Mouse (Mus musculus): ENCODE data around the gene Iqschfp.

Iqschfp gene

DNA sequence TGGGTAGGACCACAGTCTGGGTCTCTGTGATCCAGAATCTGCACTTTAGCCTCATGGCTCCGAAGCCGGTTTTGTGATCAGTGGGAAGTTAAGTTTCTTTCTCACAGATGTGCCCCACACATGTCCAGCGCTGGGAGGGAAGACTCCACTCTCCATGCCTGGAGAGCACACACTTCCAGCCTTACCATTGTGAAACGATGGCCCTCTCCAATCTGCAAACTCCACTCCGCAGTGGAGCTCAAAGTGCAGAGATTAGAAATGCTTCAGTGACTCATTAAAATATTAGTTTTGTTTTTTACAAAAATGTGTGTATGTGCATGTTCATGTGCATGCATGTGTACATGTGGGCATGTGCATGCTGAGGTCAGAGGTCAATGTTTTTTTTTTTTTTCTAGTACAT is 626.6 kb downstream of the Iqschfp start:
- DNase-seq (ENCODE audit: low read depth, low spot score) = no peak

GRCm38 (mm10) chr3:68525361-68525878 is 633.4 kb downstream of the Iqschfp start:
- DNase-seq (ENCODE audit: low read depth, low spot score) = no peak

DNA sequence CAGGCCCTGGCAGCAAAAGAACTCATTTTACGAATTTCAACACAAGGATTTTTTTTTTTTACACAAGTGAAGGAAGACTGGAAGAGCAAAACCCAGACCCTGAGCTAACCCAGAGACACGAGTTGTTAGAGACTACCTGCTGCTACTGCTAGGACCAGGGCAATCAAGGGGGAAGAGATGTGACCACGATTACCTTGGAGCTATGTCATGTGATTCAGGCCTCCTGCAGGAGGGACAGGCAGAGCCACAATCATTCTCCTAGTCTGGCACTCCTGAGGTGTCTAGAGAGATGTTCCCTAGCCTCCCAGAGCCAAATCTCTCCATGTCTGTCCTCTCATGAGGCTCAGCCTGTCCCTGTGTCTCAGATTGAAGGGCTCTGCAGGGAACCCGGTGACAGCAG is 634.4 kb downstream of the Iqschfp start:
- DNase-seq (ENCODE audit: low read depth, low spot score) = no peak

GRCm38 (mm10) chr3:68527182-68527581 is 635.1 kb downstream of the Iqschfp start:
- no peak for DNase-seq (ENCODE audit: low read depth, low spot score)

DNA sequence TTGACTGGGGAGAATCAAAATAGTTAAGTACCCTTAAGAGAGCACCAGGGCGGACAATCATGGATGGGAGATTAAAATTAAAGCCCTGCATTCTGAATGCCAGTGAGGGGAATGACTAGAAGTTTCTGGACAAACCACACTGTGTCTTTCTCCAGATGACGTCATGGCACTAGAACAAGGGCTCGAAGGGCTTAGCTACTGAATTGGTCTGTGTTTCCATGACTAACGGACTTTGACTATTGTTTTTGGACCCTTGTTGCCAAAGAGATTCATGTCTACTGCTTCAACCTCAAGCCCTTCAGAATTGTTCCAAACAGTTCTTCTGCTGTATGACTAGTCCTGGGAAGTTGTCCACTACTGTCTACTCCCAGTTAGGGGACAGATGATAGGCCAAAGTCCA is 639.9 kb downstream of the Iqschfp start:
- no peak for DNase-seq (ENCODE audit: low read depth, low spot score)

DNA sequence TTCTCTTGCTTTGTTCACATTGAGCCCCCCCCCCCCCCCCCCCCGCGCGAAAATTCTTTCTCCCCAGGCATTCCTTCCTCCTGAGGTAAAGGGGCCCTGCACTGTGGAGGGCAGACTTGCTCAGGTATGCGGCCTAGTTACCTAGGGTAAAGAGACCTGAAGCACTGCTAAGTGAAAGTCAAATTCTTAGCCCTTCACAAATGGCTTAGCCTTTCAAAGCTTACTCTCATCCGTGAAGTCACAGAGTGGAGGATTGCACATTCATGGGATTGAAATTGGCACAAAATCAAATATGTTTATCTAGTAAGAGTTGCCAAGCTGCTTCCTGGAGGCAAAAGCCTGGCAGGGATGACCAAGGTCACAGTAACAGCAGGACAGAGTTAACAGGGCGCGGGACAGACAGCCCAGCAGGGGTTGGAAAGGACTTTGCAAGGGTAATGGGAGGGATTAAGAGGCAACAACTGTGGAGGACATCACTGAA is 642.6 kb downstream of the Iqschfp start:
- DNase-seq (ENCODE audit: low read depth, low spot score) = no peak

DNA sequence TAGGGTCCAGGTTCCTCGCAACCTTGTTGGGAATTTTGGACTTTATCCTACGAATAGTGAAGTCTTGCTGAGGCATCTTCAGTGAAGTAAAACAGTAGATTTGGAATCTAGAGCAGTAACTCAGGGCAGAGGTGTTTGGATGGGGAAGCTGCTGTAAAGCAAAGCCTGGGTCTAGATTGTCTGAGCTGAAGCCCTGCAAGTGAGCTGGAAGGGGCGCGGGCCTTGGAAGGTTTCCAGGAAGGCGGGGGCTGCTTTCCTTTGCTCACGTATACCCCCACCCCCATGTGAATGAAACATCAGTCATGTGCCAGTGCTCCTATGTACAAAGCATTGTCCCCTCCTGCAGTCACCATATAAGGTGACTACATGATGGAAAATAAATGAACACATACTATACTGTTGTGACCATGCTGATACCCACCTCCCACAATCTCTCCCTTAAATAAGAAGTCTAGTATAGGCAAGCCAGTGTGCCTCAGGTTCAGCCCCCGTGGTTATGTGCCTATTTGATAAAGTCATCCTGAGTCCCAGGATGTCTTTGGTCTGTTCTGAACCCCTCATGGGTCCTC is 643.2 kb downstream of the Iqschfp start:
- no peak for DNase-seq (ENCODE audit: low read depth, low spot score)

DNA sequence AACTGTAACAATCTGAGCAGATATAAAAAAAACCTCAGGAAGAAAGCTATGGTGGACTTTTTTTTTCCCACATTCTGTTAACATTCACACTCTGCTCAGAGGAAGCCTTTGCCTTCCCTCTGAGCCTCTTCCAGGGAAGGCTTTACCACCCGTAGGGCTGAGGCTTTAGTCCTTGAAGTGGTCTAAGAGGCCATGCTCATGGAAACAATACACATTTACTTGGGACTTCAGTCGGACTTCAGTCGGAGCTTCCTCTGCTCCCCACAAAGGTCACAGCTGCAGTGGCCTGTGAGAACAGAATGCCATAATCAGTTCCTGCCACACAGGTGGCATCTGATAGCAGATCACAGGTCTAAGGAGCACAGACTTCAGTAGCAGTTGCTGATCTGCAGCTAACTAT is 644.0 kb downstream of the Iqschfp start:
- no peak for DNase-seq (ENCODE audit: low read depth, low spot score)

- DNase-seq (ENCODE audit: low read depth, low spot score) = no peak
Measured at GRCm38 (mm10) chr3:68541688-68542087, 649.7 kb downstream of the Iqschfp start.

- DNase-seq (ENCODE audit: low read depth, low spot score) = peak; percentile 26
Measured at GRCm38 (mm10) chr3:68542944-68543501, 651.0 kb downstream of the Iqschfp start.

- no peak for DNase-seq (ENCODE audit: low read depth, low spot score)
Measured at GRCm38 (mm10) chr3:68544811-68545210, 652.8 kb downstream of the Iqschfp start.

- DNase-seq (ENCODE audit: low read depth, low spot score) = no peak
Measured at GRCm38 (mm10) chr3:68545898-68546297, 653.9 kb downstream of the Iqschfp start.

- no peak for DNase-seq (ENCODE audit: low read depth, low spot score)
Measured at GRCm38 (mm10) chr3:68555087-68555662, 663.1 kb downstream of the Iqschfp start.

DNA sequence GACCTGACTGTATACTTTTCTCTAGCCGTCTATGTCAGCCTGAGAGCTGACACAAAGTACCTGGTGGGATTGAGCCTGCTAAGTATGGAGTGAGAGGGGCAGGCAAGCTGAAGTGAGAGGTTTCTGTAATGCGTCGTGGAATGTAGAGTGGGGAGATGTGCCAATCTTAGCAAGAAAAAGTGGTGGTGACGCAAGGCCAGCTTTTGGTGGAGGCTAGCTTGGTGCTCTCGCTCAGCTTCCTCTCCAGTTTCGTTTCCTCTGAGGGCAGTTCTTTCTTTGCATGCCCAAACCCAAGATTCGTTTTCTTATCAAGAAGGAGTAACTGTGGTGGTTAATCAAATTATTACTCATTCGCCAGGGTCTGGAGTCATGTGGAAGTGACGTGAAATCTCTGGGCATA is 664.9 kb downstream of the Iqschfp start:
- DNase-seq (ENCODE audit: low read depth, low spot score) = no peak

DNA sequence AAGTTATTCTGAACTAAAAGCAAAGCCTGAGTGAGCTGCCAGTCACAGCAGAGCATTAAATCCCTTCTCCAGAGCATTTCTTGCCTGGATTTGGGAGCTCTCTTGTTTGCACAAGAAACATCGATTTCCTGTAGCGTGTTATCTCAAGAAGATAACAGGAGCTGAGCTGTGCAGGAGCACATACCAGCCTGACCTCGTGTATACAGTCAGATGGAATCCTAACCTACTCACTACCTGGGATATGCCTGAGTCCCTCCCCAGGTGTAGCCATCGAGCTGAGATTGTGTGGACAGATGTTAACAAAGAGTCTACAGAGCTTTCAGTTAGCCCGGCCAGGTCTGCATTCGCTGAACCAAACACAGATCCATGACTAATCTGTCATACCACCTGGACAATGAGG is 666.7 kb downstream of the Iqschfp start:
- DNase-seq (ENCODE audit: low read depth, low spot score) = no peak

DNA sequence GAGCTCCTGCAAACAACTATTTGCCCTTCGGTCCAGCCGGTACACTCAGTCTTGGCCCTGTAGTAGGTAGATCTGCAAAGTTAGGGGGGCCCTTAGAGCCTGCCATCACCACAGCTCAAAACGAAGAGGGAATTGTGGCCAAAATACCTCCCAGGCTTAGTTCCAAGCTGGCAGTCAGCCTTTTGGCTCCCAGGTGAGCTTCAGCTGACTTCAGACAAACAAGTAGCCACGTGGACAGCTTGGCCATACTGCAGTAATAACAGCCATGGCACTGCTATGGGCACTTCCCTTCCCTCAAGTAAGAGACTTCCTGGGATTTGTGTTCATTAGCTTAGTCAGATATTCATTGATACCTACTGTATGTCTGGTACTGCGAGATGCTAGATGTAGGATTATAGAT is 668.0 kb downstream of the Iqschfp start:
- DNase-seq (ENCODE audit: low read depth, low spot score) = no peak

DNA sequence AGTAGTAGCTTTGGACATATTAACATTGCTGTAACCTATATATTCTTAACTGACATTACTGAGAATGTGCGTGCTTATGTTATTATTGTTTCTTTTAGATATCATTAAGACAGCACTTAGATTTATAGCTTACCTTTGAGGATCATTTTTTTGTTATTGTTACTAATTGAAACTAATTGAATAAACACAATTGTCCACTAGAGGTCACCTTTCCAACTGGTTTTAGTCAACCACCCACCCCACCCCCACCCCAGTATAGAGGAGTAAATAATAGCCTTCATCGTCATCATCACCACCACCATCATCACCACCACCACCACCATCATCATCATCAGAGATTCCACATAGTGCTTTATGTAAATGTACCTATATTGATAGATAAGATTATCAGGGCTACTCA is 670.8 kb downstream of the Iqschfp start:
- no peak for DNase-seq (ENCODE audit: low read depth, low spot score)

- DNase-seq (ENCODE audit: low read depth, low spot score) = no peak
Measured at GRCm38 (mm10) chr3:68563922-68564321, 671.9 kb downstream of the Iqschfp start.

GRCm38 (mm10) chr3:68564978-68565674 is 673.1 kb downstream of the Iqschfp start:
- no peak for DNase-seq (ENCODE audit: low read depth, low spot score)

DNA sequence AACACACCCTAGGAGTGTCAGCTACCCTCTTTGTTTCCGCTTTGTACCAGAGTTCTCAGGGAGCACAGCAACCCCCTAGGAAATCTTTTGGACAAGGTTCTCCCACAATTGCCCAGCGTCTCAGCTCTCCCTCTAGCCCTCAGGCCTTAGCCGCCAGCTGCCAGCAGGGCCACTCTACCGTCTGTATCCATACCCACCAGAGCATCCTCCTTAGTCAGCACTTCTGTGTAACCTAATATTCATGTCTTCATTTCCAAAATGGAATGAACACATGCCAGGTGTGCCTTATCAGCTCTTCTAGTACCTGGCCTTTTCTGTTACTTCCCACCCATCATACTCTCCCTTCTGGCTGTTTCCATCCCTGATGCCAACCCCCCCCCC is 673.6 kb downstream of the Iqschfp start:
- no peak for DNase-seq (ENCODE audit: low read depth, low spot score)

DNA sequence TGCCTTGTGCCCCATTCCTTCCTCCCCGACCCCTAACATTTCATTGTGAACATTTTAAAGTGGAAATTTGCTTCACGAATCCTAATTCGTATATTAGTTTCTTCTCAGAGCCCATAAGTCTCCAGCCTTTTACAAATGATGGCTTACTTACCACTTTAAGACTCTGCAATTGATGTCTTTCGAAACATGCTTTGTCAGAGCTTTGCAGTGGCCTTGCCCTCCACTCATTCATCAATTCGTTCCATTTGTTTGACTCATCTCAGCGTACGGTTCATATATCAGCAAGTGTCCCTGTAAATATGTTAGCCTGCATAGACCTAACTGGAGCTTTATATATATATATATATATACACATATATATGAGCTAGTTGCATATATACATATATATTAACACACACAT is 675.5 kb downstream of the Iqschfp start:
- DNase-seq (ENCODE audit: low read depth, low spot score) = no peak

DNA sequence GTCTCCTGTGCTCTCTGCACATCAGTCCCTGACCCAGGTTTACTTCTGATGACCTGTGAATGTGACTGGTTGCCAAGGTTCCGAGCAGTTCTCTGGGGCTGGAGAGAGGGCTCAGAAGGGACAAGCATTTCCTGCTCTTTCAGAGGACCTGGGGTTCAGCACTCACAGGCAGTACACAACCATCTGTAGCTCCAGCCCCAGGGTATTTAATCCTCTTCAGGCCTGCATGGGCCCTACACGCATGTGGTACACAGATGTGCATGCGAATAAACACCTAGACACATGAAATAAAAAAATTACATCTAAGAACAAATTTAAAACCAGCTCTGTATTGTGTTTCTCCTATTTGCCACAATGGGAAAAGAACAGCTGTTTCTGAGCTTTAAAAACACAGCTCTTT is 676.1 kb downstream of the Iqschfp start:
- no peak for DNase-seq (ENCODE audit: low read depth, low spot score)

GRCm38 (mm10) chr3:68568716-68569115 is 676.7 kb downstream of the Iqschfp start:
- no peak for DNase-seq (ENCODE audit: low read depth, low spot score)

All from retina, adult 2 months (tissue).